Mouse (Mus musculus) liver, postnatal 0 days (tissue): ENCODE data around the gene Usp6nl.

Experiments
- CTCF ChIP-seq: sonication (generic); IDR thresholded peaks from 2 replicates; pipeline ENCODE4 v1.5.1; 2016; ENCODE audit warnings: antibody characterized with exemption, low read depth
- EP300 ChIP-seq: IDR thresholded peaks from 2 replicates; pipeline ENCODE4 v1.6.1; 2016; ENCODE audit warnings: antibody characterized with exemption, low read depth, mild to moderate bottlenecking

DNA sequence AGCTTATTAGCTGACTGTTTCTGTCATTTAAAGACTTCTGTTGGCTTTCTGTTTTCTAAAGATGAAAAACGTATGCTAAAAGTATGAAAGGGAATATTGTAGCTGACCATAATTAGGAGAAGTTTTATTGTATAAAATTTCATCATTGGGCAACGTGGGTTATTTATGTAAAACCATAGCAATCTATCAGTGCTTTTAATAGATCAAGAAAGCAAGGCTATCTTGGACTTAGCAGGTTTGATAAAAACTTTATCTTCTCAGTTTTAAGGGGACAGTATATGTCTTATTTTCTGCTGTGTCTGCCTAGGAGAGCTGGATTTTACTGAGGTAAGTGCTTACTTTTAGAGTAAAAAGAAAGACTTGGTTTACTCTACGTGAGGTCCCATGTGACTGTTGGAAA, 14.2 kb downstream of the Usp6nl start:
- TF ChIP-seq CTCF, result no peak
- no peak for TF ChIP-seq EP300
